Mouse (Mus musculus): ENCODE results near the gene 4930562C15Rik.

GRCm38 (mm10) chr16:4840231-4840630 lies 5.0 kb downstream of the 4930562C15Rik start:
- TF ChIP-seq POLR2A (IDR thresholded peaks at IDR 0.05; ENCODE audit: insufficient read depth, low read depth, low read length) (no peak), CTCF (IDR thresholded peaks at IDR 0.05; ENCODE audit: insufficient read depth, low read depth, low read length) (no peak)

All from olfactory bulb, adult 2 months (tissue).